Mouse (Mus musculus) CD8-positive naive resting alpha-beta T cell, adult 2 months (primary cell): ENCODE data around the gene Aoah.

Source experiments
- DNase-seq, 2 experiments: peaks; one replicate each; pipeline ENCODE4 v3.0.0; 2022; ENCODE audit warnings: low read depth in 2 of 2, low spot score in 2 of 2

Aoah gene

DNA sequence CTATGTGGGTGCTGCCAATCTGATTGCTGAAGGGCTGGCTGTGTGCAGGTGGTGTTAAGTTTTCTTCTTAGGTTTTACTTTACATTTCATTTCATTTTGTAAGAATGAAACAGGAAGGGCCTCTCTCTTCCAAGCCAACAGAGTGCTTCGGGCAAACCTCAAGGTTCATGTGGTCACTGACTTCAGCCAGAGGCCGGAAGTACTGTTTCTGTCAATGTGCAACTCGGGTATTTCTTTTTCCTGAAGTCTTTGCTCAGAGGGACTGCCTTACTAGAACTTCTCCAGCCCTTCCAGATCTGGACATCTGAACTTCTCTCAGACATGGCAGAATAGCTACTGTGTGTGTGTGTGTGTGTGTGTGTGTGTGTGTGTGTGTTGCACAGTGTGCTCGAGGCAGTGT lies at the start of gene Aoah:
Gene Aoah (plus strand): TSS at position 213 of the 400 bp plus-strand sequence.
- DNase-seq, result no peak

DNA sequence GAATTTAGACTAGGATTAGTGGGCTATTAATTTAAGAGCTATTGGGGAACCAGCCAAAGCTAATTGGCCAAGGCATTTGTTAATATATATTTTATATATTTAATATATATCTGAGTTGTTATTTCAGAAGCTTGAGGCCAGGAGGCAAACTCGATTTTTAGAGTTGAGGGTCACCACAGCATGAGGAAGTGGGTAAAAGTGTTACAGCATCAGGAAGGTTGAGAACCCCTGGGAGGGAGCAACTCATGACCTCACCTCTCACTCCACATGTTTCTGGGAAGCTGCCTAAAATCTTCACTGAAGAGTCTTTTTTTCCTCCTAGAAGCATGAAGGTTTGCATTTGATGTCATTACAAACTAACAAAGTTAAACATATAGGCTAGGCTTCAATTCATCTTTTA lies 39.1 kb upstream of the Aoah start:
- DNase-seq, result no peak

DNA sequence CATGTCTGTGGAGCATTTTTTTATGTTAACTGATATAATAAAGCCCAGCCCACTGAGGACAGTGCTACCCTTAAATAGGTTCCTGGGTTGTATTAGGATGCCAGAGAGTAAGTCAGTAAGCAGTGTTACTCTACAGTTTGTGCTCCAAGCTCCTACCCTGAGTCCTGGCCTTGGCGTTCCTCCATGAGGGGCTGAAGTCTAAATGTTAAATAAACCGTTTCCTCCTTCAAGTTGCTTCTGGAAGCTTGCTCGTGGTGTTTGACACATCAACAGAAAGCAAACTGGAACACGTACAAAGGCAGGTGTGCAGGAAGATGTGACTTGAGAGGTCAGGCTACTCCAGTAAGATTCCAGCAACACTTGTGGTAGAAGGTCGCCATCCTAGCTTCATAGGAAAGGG lies 10.3 kb upstream of the Aoah start:
- no peak for DNase-seq

DNA sequence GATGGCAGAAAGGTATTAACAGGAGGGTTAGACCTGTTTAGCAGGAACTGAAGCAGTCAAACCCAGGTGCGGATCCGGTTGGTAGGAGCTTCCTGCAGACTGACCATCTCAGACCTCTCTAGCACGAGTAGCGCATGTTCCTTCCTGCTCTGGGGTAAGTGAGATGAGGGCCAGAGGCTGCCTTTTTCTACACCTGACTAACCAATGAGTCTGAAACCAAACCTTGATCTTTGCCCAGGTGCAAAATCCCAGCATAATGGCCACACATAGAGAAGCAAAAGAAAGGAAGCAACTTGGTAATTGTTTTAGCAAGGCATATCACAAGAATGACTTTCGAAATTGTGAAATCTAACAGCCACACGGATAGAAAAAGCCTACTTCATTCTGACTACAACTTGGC lies 9.9 kb upstream of the Aoah start:
- DNase-seq, result no peak

DNA sequence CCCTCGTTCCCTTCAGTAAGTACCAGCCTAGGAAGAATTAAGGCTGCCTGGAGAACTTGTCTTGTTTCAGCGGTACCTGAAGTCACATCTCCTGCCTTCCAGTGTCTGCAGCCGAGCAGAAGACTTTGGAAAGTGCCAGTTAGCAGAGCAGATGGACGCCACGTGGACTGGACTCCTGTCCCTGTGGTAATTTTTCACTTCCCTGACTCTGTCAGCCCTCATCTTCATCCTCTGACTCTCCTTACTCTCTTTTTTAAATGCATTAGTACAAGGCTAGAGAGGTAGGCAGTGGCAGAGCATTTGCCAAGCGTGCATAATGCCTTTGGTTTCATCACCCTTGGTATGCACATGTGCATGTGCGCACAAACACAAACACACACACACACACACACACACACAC lies 8.0 kb upstream of the Aoah start:
- no peak for DNase-seq

DNA sequence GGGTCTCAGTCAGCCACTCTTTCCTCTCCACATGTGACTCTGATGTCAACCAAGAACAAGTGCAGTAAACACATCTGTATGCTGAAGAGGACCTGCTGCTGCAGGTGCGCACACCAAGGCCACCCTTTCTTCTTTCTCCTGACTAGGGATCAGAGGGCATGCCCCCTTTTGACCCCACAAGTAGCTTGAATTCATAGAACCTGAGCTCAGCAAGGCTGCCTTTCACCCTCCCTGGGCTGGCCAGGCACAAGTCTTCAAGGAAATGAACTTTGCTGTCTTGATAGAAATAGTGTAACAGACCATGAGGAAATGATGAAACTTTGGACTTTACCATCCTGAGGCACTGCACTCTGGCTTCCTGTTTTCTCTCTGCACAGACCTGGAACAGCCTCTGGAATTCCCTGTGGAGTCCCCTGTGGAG lies 7.1 kb upstream of the Aoah start:
- no peak for DNase-seq

DNA sequence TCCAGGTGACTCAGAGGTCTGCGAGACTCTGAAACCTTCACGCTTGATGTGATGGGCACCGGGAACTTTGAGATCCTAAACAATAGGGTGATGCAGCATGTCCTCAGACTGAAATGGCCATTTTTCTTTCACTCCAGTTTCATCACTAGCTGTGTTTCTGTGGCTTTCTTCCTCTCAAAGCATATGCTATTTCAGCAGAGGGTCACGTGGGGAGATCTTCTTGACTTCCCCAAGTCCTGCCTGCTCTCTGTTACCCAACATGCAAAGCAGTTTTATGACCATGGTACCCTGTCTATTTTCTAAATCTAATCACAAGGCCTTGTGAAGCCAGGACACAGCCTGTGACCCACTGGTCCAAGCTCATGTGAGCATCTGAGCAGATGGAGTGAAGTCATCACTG lies 6.0 kb upstream of the Aoah start:
- no peak for DNase-seq

DNA sequence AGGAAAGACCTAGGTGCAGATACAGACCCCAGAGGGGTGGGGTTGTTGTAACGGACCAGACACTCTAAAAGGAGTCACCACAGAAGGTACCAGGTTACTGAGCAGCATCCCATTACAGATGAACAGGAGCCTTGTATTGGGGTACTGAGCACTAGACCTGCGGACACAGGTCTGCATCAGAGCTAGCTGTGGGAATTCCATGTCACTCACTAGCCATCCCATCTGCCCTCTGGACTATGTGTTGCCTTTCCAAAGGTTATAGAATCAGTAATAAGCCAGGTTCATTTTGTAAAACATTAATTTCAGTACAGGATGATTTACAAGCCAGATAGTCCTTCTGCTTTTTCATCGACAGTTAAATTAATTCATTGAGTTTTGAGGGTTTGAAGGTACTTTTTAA lies 2.7 kb downstream of the Aoah start:
- no peak for DNase-seq

DNA sequence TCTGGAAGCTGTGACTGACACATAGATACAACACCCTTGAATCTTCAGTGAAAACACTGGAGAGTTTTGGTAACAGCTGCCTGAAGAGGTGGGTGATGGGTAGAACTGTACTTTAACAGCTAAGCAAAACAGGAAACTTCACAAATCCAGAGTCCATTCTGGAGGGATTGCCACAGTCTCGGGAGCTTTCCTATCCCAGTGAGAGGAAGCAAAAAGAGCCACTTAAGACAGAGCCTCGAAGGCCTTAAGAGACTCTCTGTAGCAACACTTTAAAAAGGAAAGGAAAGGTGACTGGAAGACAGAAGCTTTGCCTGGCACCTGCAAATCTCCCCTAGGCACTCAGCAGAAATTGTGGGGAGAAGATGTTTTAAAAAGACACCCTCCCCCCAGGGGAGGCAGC lies 4.6 kb downstream of the Aoah start:
- no peak for DNase-seq

DNA sequence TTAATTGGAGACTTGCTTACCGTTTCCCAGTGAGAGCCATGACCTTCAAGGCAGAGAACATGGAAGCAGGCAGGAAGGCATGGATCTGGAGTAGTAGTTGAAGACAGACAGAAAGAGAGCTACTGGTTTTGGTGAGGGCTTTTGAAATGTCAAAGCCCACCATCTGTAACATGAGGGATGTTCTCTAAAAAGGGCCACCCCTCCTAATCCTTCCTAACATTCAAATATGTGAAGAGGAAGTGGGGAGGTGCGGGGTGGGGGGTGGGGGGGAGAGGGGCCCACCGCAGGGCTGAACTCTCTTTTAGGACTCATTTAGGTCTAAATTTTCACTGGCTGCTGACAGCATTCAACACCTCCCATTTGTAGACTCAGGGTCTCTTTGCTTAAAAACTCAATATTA lies 5.9 kb downstream of the Aoah start:
- no peak for DNase-seq

DNA sequence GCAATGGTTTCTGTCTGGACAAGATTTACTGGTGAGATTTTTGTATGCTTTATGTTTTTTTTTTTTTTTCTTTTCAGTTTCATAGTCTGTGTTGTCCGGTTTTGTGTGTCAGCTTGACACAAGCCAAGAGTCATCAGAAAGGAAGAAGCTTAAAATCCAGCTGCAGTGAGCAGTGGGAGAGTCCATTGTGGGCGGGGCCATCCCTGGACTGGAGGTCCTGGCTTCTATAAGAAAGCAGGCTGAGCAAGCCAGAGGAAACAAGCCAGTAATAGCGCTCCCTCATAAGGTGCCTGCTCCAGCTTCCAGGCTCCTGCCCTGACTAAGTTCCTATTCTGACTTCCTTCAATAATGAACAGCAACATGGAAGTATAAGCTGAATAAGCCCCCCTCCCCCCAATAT lies 6.7 kb downstream of the Aoah start:
- no peak for DNase-seq

DNA sequence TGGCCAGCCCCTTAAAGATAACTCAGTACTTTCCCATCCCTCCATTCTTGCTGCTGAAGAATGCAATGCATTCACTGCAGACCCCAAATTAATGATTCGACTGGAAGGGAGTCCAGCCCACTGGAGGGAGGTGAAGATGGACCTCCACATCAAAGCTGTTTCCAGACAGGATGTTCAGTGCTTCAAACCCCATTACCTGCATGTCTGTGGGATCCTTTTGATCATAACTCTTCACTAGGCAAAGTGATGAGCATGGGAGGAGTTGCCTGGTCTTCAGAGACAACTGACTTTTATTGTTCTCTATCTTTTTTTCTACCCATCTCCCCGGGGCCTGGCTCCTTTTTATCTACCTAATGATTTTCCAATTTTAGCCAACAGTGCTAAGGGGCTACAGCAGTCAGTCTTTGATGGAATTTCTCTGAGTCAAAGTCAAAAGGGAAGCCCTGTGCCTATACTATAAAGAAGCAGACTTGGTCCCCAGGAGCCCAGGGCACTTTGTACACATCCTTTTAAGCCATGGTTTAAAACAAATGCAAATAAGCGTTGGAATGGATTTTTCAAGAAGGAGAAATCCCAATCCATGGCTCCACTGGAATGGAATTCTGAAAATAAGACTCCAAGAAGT lies 18.0 kb downstream of the Aoah start:
- DNase-seq, result no peak

DNA sequence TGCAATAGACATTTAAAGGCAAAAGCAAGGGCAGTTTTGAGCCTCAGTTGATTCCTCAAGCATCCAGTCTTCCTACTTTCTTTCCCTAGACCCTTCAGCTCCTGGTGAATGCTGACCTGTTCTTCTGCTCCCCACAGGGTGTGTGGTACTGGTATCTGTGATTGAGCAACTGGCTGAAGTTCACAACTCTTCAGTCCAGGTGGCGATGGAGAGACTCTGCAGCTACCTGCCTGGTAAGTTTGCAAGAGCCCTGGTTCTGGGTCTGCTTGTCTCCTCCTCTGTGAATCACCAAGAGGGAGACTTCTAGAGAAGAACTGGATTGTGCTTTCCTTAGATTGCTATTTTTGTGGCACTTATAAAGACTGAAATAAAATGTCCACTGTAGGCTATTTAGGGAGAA lies 22.5 kb downstream of the Aoah start:
- no peak for DNase-seq

DNA sequence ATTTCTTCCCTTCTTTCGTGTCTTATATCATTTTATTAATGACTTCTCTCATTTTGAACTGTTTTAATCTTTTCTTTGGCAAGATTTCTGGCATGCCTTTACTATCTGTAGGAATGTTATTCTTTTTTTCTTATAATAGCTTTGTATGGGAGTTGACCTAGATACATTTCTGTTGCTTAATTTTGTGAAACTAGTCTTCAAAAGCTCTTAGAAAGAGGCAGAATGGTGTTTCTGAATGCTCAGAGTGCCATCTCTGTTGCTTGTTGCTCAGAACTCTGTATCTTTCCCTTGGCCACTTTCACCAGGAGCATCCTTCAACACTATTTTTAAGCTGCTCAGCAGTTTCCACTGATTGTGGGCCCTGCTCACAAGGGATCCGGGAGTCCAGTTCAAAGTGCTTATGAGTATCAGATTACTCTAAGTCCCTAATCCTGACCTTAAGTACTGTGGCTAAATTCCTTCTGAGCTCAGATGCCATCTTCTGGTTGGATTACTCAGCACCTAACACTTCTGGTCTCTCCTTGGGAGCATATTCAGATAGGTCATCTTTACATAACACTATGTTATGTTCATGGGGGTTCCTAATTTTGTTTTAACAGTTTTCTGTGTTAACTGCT lies 26.9 kb downstream of the Aoah start:
- no peak for DNase-seq

DNA sequence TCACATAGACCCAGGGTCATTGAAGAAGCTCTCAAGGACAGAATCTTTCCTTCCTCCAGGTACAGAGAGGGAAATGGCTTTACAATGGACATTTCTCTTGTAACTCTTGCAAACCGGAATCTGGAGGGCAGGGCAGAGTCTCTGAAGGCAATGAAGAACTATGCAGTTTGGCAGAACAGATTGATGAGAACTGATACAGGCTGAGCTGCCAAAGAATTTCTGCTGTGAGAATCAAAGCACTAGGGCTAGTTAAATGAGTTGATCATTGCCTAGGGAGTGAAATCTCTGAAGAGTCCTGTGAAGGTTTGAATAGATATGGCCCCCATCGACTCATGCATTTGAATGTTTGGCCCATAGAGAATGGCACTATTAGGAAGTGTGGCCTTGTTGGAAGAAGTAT lies 34.8 kb downstream of the Aoah start:
- DNase-seq, result no peak

DNA sequence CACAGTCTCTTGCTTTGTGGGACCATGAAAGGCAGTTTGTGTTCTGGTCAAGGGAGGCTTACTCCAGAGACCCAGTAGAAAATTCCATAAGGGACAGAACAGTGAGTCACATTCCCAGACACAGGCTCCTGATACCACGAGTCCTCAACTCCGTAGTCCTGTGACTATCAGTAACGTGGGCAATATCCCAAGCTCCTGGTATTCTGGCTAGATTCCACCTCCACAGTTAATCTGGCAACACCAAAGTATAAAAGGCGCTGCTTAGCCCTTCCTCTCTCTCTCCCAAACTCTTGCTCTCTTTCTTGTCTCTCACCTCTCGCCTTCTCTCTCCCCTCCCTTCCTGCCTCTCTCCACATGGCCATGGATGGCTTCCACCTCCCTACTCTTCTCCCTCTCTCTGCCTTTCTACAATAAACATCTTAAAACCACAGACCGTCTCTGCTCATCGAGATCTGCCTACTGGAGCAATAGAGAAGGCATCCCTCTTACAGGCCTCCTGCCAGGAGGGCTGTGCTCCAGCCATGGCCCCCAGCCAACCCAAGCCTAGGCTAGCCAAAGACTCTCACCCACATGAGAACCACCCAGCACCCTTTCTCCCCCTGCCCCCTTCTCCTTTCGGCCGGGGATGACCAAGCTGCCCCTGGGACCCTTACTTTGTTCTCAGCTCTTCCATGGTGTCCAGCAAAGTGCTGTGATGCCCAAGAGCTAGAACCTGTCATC lies 35.4 kb downstream of the Aoah start:
- no peak for DNase-seq

DNA sequence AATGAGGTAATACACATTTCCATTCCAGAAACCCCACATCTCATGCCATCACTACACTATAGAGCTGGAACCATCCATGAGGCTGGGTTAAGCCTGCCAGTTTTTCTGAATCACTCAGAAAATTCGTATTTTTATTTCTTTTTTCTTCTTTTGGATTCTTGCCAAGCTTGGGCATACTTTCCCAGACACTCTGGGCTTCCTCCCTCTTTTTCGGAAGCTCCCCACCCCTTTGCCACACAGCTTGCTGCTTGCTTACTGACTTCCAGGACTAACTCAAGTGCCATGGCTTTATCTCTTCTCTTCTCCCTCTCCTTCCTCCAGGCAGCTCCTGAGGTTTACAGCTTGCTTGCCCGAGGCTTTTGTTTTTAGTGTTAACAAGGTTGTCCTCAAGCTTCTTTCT lies 62.0 kb downstream of the Aoah start:
- no peak for DNase-seq

DNA sequence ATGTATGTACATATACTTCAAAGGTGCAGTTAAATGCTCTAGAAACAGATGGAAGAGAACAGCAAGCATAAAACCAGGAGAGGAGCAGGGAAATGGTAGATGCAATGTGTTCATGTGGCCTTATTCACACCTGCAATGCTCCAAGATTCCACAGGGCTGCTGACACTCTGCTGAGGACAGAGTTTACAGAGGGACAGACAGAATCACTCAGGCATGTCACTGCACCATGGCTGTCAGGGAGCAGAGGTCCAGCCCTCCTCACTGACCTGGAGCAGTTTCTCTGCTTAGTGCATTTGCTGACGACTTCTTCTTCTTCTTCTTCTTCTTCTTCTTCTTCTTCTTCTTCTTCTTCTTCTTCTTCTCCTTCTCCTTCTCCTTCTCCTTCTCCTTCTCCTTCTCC lies 105.5 kb downstream of the Aoah start:
- no peak for DNase-seq

DNA sequence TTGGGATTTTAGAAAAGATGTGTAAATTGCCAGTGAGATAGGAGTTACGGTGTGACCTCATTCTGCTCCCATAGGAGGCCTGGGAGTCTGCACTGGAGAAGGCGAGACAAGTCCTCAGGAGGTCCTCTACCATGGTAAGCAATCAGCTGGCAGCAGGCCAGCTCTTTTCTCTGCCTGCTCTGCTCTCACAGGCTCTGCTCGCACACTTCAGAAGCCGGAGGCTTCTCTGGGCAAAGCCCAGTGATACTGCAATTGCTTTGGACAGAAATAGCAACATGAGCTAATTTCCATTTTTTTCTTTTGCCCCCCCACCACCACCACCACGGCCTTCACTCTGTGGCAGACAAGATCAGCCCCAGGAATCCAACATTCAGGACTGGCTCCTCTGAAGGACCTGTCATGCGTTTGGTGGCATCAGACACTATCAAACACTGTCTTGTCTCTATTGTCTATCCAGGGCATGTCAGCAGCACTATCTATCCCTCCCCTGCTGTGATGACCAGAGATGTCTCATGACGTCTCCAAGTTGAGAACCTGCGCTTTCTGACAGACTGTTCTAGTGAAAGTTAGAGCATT lies 106.6 kb downstream of the Aoah start:
- DNase-seq, result no peak

DNA sequence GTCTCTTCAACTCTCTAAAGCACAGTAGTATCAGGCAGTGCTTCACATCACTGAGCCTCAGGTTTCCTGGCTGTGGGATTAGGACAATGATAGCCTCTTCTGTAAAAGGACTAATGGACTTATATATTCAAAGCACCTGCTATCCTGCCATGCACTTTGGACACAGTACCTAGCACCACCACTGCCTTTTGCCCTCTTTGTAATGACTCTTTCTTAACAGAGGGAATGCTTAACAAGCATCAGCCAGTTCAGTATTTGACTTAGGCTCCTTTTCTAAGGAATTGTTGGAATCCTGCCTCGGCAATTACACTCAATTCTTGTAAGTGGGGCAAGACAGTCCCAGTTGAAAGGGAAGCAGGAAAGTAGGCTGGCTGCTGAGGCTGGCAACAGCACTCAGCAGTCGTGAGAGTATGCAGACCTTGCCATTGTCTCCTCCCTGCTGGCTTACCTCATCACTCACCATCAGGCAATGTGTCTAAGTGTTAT lies 107.1 kb downstream of the Aoah start:
- no peak for DNase-seq

DNA sequence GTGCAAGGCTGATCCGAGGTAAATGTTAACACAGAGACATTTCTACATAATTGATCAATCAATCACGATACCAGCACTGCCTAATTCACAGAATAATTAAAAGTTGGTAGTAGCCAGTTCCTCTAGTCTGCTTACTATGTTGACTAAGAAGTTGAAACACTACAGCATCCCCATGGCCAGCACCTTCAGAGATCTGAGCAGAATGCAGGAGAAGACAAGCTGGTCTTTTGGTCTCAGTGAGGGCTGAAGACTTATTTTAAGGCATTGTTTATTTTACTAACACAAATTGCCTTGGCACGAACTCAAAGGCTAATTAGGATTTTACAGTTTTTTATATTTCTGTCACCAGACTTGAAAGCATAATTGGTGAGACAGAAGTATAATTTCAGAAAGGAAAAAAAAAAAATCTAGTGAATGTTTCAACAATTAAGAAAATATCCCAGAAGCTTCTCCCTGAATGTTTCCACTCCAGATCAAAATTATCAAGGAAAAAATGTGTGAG lies 107.8 kb downstream of the Aoah start:
- DNase-seq, result no peak

DNA sequence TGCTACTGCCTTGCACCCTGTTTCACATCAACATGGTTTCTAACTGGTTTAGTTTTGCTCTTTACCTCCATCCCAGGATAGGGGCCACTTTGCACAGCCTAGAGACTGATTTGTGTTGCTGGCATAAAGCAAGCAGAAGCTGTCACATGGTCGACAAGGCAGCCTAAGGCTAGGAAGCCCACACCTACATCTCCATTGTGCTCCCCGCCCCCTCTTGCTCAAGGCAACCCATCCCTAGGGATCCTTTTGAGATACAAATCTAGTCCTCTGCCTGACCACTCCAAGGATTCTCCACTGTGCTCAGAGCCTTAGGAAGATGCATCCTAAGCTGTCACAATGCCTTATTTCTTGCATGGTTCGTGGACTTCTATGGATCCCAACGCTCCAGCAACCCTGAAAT lies 110.2 kb downstream of the Aoah start:
- DNase-seq, result no peak
